ENCODE assay signal across 8 mouse cellular contexts in genomic region chr2:155133011-155133976, GRCm38 (mm10). TPM values are rescaled to one million over a fixed set of nuclear protein-coding genes. Genes with fewer than 3 reads are reported as not detected.
A peak's percentile ranks its signal among the peaks of the same experiment; 100 is the strongest.
DNase-seq lines count a peak whose midpoint lies in the region; ATAC-seq lines count a peak whose summit lies in the region.

Itch (plus strand) TSS chr2:155133509.

- intact Hi-C loops in heart, postnatal 14 days (cut with DNase I), result no loop called here

- no peaks in the 10 kb centered on the region for H3K9me3 ChIP-seq in forebrain, embryonic 14.5 days (replicated peaks; ENCODE audit: control insufficient read depth, low read length)
- H3K9me3 ChIP-seq in neural tube, embryonic 15.5 days (replicated peaks), result no peaks in the 10 kb centered on the region

- 3% methylated on average over 47 of the region's 65 CpGs for WGBS in forebrain, embryonic 14.5 days
- WGBS in neural tube, embryonic 15.5 days, result 2% methylated on average over 51 of the region's 65 CpGs

- peak within 1 kb of the TSS; percentile 92 for H3K9ac ChIP-seq in forebrain, embryonic 14.5 days (ENCODE audit: low read length)
- peak within 1 kb of the TSS; percentile 96 for H3K9ac ChIP-seq in neural tube, embryonic 15.5 days (replicated peaks)

- peak within 1 kb of the TSS; percentile 59 for H3K4me2 ChIP-seq in forebrain, embryonic 14.5 days (ENCODE audit: low read length)
- peak within 1 kb of the TSS; percentile 60 for H3K4me2 ChIP-seq in neural tube, embryonic 15.5 days

- H3K27ac ChIP-seq in forebrain, embryonic 14.5 days (ENCODE audit: low read depth, low read length), result peak within 1 kb of the TSS; percentile 85
- H3K27ac ChIP-seq in neural tube, embryonic 15.5 days (replicated peaks), result peak within 1 kb of the TSS; percentile 92

- H3K4me1 ChIP-seq in forebrain, embryonic 14.5 days (ENCODE audit: control insufficient read depth, insufficient read depth, low read length), result peaks cover 20% of the 10 kb centered on the region
- H3K4me1 ChIP-seq in neural tube, embryonic 15.5 days, result peaks cover 30% of the 10 kb centered on the region

- DNase-seq in ES-CJ7 (ENCODE audit: low read depth, low spot score), result peak; percentile 94
- peak; percentile 92 for DNase-seq in cerebellum, adult 11 months
- DNase-seq in forebrain, embryonic 14.5 days (ENCODE audit: low spot score), result peak; percentile 98
- peak; percentile 93 to 94 for DNase-seq in heart, postnatal 14 days
- peak; percentile 91 for DNase-seq in layer of hippocampus, adult 11-12 months (ENCODE audit: low spot score)
- peak; percentile 93 to 94 for DNase-seq in lung, adult 18-20 months
- DNase-seq in testis, postnatal 14 days (ENCODE audit: low spot score), result peak; percentile 95

- peaks cover 6% of the 10 kb centered on the region for H3K36me3 ChIP-seq in forebrain, embryonic 14.5 days (ENCODE audit: control insufficient read depth, insufficient read depth, low read length)
- H3K36me3 ChIP-seq in neural tube, embryonic 15.5 days, result peaks cover 4% of the 10 kb centered on the region

- peak within 1 kb of the TSS; percentile 93 for H3K4me3 ChIP-seq in forebrain, embryonic 14.5 days (ENCODE audit: low read depth, low read length)
- peak within 1 kb of the TSS; percentile 98 for H3K4me3 ChIP-seq in neural tube, embryonic 15.5 days (replicated peaks)

- no peaks in the 10 kb centered on the region for H3K27me3 ChIP-seq in forebrain, embryonic 14.5 days (replicated peaks; ENCODE audit: control insufficient read depth, insufficient read depth, low read length)
- H3K27me3 ChIP-seq in neural tube, embryonic 15.5 days (replicated peaks), result no peaks in the 10 kb centered on the region

- peak; percentile 99 for ATAC-seq in forebrain, embryonic 14.5 days
- peak; percentile 98 for ATAC-seq in neural tube, embryonic 15.5 days (ENCODE audit: low FRiP score)

RNA-seq across cellular contexts. Expression of gene Itch, which starts in this region (rescaled TPM):
- polyA plus RNA-seq in forebrain, embryonic 14.5 days (2014; fragmentation: Nextera tagmentation; extraction: Ambion mirVana), result 30.4 and 40.4 TPM in 2 replicates
- 10 to 100 TPM; 36.4 to 38.0 TPM for total RNA-seq in heart, postnatal 14 days (2021)
- 41.2 and 44.4 TPM in 2 replicates for polyA plus RNA-seq in neural tube, embryonic 15.5 days (2015; fragmentation: Nextera tagmentation; extraction: Ambion mirVana)

Comparison
In these comparisons a context has a peak if more than half of its experiments do, and no peak if none do; other contexts are left out.
1. Peak in every context shown above with its lines: DNase-seq, ATAC-seq, H3K4me3 ChIP-seq and H3K27ac ChIP-seq.